Comparison of ENCODE assay signal across 8 mouse cellular contexts in genomic region chr1:62702743-62703142, GRCm38 (mm10). TPM values are rescaled to one million over a fixed set of nuclear protein-coding genes. Genes with fewer than 3 reads are reported as not detected.
DNase-seq lines count a peak whose midpoint lies in the region; ATAC-seq and TF ChIP-seq lines count a peak whose summit lies in the region.

No protein-coding gene starts in this region.

- H3K36me3 ChIP-seq in testis, adult 2 months (ENCODE audit: control insufficient read depth, insufficient read depth, low read length): no peaks in the 10 kb centered on the region
- no peaks in the 10 kb centered on the region for H3K36me3 ChIP-seq in neural tube, embryonic 13.5 days

- TF ChIP-seq POLR2A in testis, adult 2 months (IDR thresholded peaks at IDR 0.05; ENCODE audit: control insufficient read depth, low read depth, low read length): no peak

- ATAC-seq in neural tube, embryonic 13.5 days (ENCODE audit: low read depth): no peak

- H3K27me3 ChIP-seq in testis, adult 2 months (ENCODE audit: control insufficient read depth, insufficient read depth, low read length): peaks cover 2% of the 10 kb centered on the region; the same call in 1 of the 2 replicates
- H3K27me3 ChIP-seq in neural tube, embryonic 13.5 days: peaks cover 26% of the 10 kb centered on the region

- peak; percentile 20 to 41 for DNase-seq in cerebellum, postnatal 36 days
- DNase-seq in cerebellum, postnatal 25 days: no peak
- no peak for DNase-seq in testis, postnatal 10 days (ENCODE audit: low spot score)
- DNase-seq in kidney, postnatal 10 days: peak; percentile 61
- no peak for DNase-seq in thymus, postnatal 36 days
- no peak for DNase-seq in left cerebral cortex, postnatal 10 days (ENCODE audit: extremely low spot score in 1 of 2, low spot score in 2 of 2)

- no peaks in the 10 kb centered on the region; the same call in 1 of the 2 replicates for H3K4me1 ChIP-seq in testis, adult 2 months (ENCODE audit: control insufficient read depth, insufficient read depth, low read length)
- peaks cover 43% of the 10 kb centered on the region for H3K4me1 ChIP-seq in neural tube, embryonic 13.5 days (replicated peaks)

- peak overlapping the region; percentile 92 for H3K9ac ChIP-seq in neural tube, embryonic 13.5 days

- H3K9me3 ChIP-seq in neural tube, embryonic 13.5 days: no peaks in the 10 kb centered on the region

- no peak for TF ChIP-seq CTCF in testis, adult 2 months (IDR thresholded peaks at IDR 0.05; ENCODE audit: control insufficient read depth, insufficient read depth, insufficient replicate concordance, low read depth, low read length)

- H3K4me2 ChIP-seq in neural tube, embryonic 13.5 days: peak overlapping the region; percentile 98

- H3K4me3 ChIP-seq in testis, adult 2 months (ENCODE audit: control insufficient read depth, low read depth, low read length): peak overlapping the region; percentile 21
- H3K4me3 ChIP-seq in neural tube, embryonic 13.5 days: peak overlapping the region; percentile 79

- WGBS in neural tube, embryonic 13.5 days: under 1% methylated on average over 25 of the region's 25 CpGs

- no peak overlapping the region for H3K27ac ChIP-seq in testis, adult 2 months (ENCODE audit: control insufficient read depth, insufficient read depth, low read depth, low read length)
- peak overlapping the region; percentile 89 for H3K27ac ChIP-seq in neural tube, embryonic 13.5 days (replicated peaks)

- intact Hi-C loops in left cerebral cortex, postnatal 10 days (cut with DNase I): loop anchor here (5.0 to 10.0 kb wide), 3 partner anchors 262 to 1520 kb away; no protein-coding TSS in a partner anchor

RNA-seq across cellular contexts. Expression of gene Nrp2, which starts 0.3 kb away (rescaled TPM):
- 2.0 and 2.7 TPM in 2 replicates for polyA plus RNA-seq in testis, adult 2 months (2012; rRNA removed)
- polyA plus RNA-seq in neural tube, embryonic 13.5 days (2015; fragmentation: Nextera tagmentation; extraction: Ambion mirVana): 32.7 and 37.0 TPM in 2 replicates
- 10 to 100 TPM; 37.1 to 39.5 TPM for total RNA-seq in left cerebral cortex, postnatal 10 days (2021)

Comparison
In these comparisons a context has a peak if more than half of its experiments do, and no peak if none do; other contexts are left out.
1. DNase-seq: peak in cerebellum, postnatal 36 days (2 of 2) and kidney, postnatal 10 days (single experiment); none in cerebellum, postnatal 25 days (0 of 2), testis, postnatal 10 days (single experiment), thymus, postnatal 36 days (0 of 2) and left cerebral cortex, postnatal 10 days (0 of 2).